Mouse (Mus musculus) liver, embryonic 14.5 days (tissue): ENCODE data around the gene Dixdc1. TPM values are rescaled to one million over a fixed set of nuclear protein-coding genes. Genes with fewer than 3 reads are reported as not detected.

ENCODE experiments used
- ATAC-seq: fragments of 200-750 bp; cut with Nextera tagmentation; 2 replicates; pipeline ENCODE4 v1.8.0; 2017; ENCODE audit warnings: moderate number of reproducible peaks, mild to moderate bottlenecking, moderate library complexity; ENCODE audit not compliant: insufficient read depth
- DNase-seq, 3 experiments: peaks; one replicate each; pipeline ENCODE4 v3.0.0-alpha.2; 2012 to 2013; ENCODE audit warnings: low read depth in 3 of 3, low spot score in 3 of 3
- H3K27ac ChIP-seq: fragments of 300-500 bp; sonication (generic); 2 replicates; pipeline ENCODE4 v1.5.1; 2014; ENCODE audit warnings: moderate library complexity, mild to moderate bottlenecking, control low read depth, inconsistent platforms
- H3K27me3 ChIP-seq: fragments of 300-500 bp; sonication (generic); 2 replicates; pipeline ENCODE4 v1.6.1; 2014; ENCODE audit warnings: mild to moderate bottlenecking, low read length, moderate library complexity; ENCODE audit not compliant: control insufficient read depth, insufficient read depth
- H3K36me3 ChIP-seq: fragments of 300-500 bp; sonication (generic); replicated peaks from 2 replicates; pipeline ENCODE4 v1.6.1; 2014; ENCODE audit warnings: low read depth; ENCODE audit not compliant: control insufficient read depth, insufficient read depth
- H3K4me1 ChIP-seq, 2 experiments: fragments of 200-500 bp in 1 of 2; fragments of 300-500 bp in 1 of 2; sonication (generic) in 1 of 2; replicated peaks; 2 replicates each; pipeline ENCODE4 v1.6.1; 2012 to 2014; ENCODE audit warnings: antibody characterized with exemption in 1 of 2, inconsistent platforms in 1 of 2, low read length in 1 of 2; ENCODE audit not compliant: control insufficient read depth in 2 of 2, insufficient read depth in 2 of 2
- H3K4me2 ChIP-seq: fragments of 300-500 bp; sonication (generic); 2 replicates; pipeline ENCODE4 v1.6.1; 2014; ENCODE audit warnings: low read depth, mild to moderate bottlenecking, control low read depth, moderate library complexity
- H3K4me3 ChIP-seq, 2 experiments: fragments of 200-500 bp in 1 of 2; fragments of 300-500 bp in 1 of 2; sonication (generic) in 1 of 2; 2 replicates each; pipeline ENCODE4 v1.5.1; 2012 to 2014; ENCODE audit warnings: low read depth in 2 of 2, low read length in 2 of 2, mild to moderate bottlenecking in 2 of 2, control low read depth in 1 of 2, inconsistent platforms in 1 of 2, moderate library complexity in 1 of 2; ENCODE audit not compliant: insufficient read depth in 1 of 2
- H3K9ac ChIP-seq: fragments of 300-500 bp; sonication (generic); replicated peaks from 2 replicates; pipeline ENCODE4 v1.6.1; 2014; ENCODE audit warnings: mild to moderate bottlenecking, control low read depth, moderate library complexity
- H3K9me3 ChIP-seq: fragments of 300-500 bp; sonication (generic); 2 replicates; pipeline ENCODE4 v1.6.1; 2016; ENCODE audit warnings: low read length, mixed read lengths; ENCODE audit not compliant: control insufficient read depth
- CTCF ChIP-seq: IDR thresholded peaks from 2 replicates; pipeline ENCODE4 v1.5.1; 2016; ENCODE audit warnings: antibody characterized with exemption, low read depth, control low read depth
- EP300 ChIP-seq: IDR thresholded peaks from 2 replicates; pipeline ENCODE4 v1.6.1; 2016; ENCODE audit warnings: antibody characterized with exemption, low read depth
- WGBS: fragments of 180-500 bp; shearing (Covaris S2); extraction: QIAGEN DNeasy Blood & Tissue Kit; methylation state at CpG from one replicate; pipeline ENCODE4 v1.1.7; 2014; ENCODE audit not compliant: insufficient replicate concordance; 5-methylcytosine and 5-hydroxymethylcytosine counted together
- polyA plus RNA-seq, 2 experiments: library from polyadenylated mRNA; depleted of rRNA in 1 of 2; stranded (reverse) in 1 of 2; unstranded in 1 of 2; fragments of >200 nt; fragmentation: Nextera tagmentation in 1 of 2; extraction: Ambion mirVana in 1 of 2; gene quantifications; 2 replicates each; pipeline versions ENCODE4 v1.2.1 to v1.2.3; 2012 to 2014

The Dixdc1 gene
- polyA plus RNA-seq, 2 experiments = 0.56 to 0.84 TPM

GRCm38 (mm10) chr9:50724661-50725330 lies 14.5 kb downstream of the Dixdc1 start:
- H3K27ac ChIP-seq = no peak overlapping the region
- WGBS = 33% methylated on average over 3 of the region's 3 CpGs
- DNase-seq (no peak), ATAC-seq (no peak)
- no peak overlapping the region for H3K9ac ChIP-seq
- H3K9me3 ChIP-seq = no peaks in the 10 kb centered on the region
- no peak for TF ChIP-seq EP300
- peaks cover 10% of the 10 kb centered on the region for H3K27me3 ChIP-seq
- no peak overlapping the region for H3K4me3 ChIP-seq
- H3K4me2 ChIP-seq = no peak overlapping the region
- no peaks in the 10 kb centered on the region for H3K4me1 ChIP-seq
- no peaks in the 10 kb centered on the region for H3K36me3 ChIP-seq

DNA sequence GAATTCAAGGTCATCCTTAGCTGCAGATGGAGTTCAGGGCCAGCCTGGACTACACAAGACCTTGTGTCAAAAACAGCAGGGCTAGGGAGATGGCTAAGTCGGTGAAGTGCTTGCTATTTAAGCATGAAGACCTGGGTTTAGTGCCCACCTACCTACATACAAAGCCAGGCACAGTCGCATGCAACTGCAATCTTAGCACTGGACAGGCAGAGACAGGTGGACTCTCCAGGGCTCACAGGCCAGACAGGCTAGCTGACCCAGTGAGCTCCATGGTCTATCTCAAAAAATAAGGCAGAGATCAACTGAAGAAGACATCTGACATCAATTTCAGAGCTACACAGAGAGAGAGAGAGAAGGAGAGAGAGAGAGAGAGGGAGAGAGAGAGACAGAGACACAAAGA lies 15.2 kb downstream of the Dixdc1 start:
- Histone ChIP-seq H3K4me2 (no peak overlapping the region), H3K9ac (no peak overlapping the region), H3K9me3 (no peaks in the 10 kb centered on the region), H3K27ac (no peak overlapping the region), H3K36me3 (no peaks in the 10 kb centered on the region), H3K27me3 (peaks cover 10% of the 10 kb centered on the region), H3K4me3 (no peak overlapping the region), H3K4me1 (no peaks in the 10 kb centered on the region)
- ATAC-seq (no peak), DNase-seq (no peak)
- WGBS = 47% methylated on average over 2 of the region's 2 CpGs
- TF ChIP-seq CTCF (no peak), EP300 (no peak)

- peaks cover 10% of the 10 kb centered on the region for H3K27me3 ChIP-seq
- no peak overlapping the region for H3K4me3 ChIP-seq
- ATAC-seq (no peak), DNase-seq (no peak)
- H3K4me1 ChIP-seq = no peaks in the 10 kb centered on the region
- no peaks in the 10 kb centered on the region for H3K36me3 ChIP-seq
- no peak overlapping the region for H3K9ac ChIP-seq
- no peak overlapping the region for H3K4me2 ChIP-seq
- no peaks in the 10 kb centered on the region for H3K9me3 ChIP-seq
- no peak for TF ChIP-seq CTCF
- no peak for TF ChIP-seq EP300
- H3K27ac ChIP-seq = no peak overlapping the region
- 63% methylated on average over 7 of the region's 7 CpGs for WGBS
Measured at GRCm38 (mm10) chr9:50723406-50723805, 15.9 kb downstream of the Dixdc1 start.

GRCm38 (mm10) chr9:50722451-50722911 lies 16.8 kb downstream of the Dixdc1 start:
- Histone ChIP-seq H3K4me3 (no peak overlapping the region), H3K27ac (no peak overlapping the region), H3K36me3 (no peaks in the 10 kb centered on the region), H3K4me2 (no peak overlapping the region), H3K9me3 (no peaks in the 10 kb centered on the region), H3K27me3 (peaks cover 3% of the 10 kb centered on the region), H3K9ac (no peak overlapping the region), H3K4me1 (no peaks in the 10 kb centered on the region)
- TF ChIP-seq CTCF = no peak
- TF ChIP-seq EP300 = no peak
- WGBS = 34% methylated on average over 8 of the region's 8 CpGs
- no peak for DNase-seq
- ATAC-seq = no peak

DNA sequence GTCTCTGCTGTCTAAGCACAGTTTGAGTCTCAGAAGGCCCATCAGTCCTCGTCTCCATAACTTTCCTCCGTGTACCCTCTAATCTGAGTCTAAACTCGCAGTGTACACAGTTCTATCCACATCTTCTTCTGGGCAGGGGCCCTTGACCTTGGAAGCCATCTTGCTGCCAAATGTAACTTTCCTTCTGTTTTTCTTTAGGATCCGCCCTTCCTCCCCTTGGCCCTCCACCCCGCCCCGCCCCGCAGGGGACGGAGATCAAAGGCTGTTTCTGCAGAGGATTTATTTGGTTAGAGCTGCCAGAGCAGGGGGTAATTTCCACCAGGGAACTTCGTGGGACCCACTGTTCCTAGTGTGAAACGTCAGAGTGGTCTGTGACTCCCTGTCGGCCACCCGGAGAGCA lies 18.3 kb downstream of the Dixdc1 start:
- no peaks in the 10 kb centered on the region for H3K4me1 ChIP-seq
- H3K27ac ChIP-seq = no peak overlapping the region
- H3K9me3 ChIP-seq = no peaks in the 10 kb centered on the region
- TF ChIP-seq CTCF (no peak), EP300 (no peak)
- DNase-seq (no peak), ATAC-seq (no peak)
- WGBS = 47% methylated on average over 12 of the region's 12 CpGs
- no peak overlapping the region for H3K9ac ChIP-seq
- H3K4me3 ChIP-seq = no peak overlapping the region
- no peaks in the 10 kb centered on the region; the same call in 1 of the 2 replicates for H3K27me3 ChIP-seq
- no peak overlapping the region for H3K4me2 ChIP-seq
- no peaks in the 10 kb centered on the region for H3K36me3 ChIP-seq
